Mouse (Mus musculus) lung, postnatal 0 days (tissue): ENCODE measurements at regions not wholly inside any gene's neighbourhood (a gene's known extent, or its start where the extent isn't known, plus 50 kb on each side); places are given as distances from the start of the nearest gene placed in this dataset.

Experiments
- ATAC-seq: fragments of 200-750 bp; cut with Nextera tagmentation; 2 replicates; pipeline ENCODE4 v1.8.0; 2017; ENCODE audit warnings: moderate library complexity
- DNase-seq: peaks from one replicate; pipeline ENCODE4 v3.0.0-alpha.2; 2016; ENCODE audit warnings: low spot score
- H3K27ac ChIP-seq: fragments of 300-500 bp; sonication (generic); 2 replicates; pipeline ENCODE4 v1.5.1; 2014; ENCODE audit warnings: antibody characterized with exemption, mild to moderate bottlenecking, low read length, mixed read lengths
- H3K27me3 ChIP-seq: fragments of 300-500 bp; sonication (generic); replicated peaks from 2 replicates; pipeline ENCODE4 v1.6.1; 2014; ENCODE audit warnings: low read length, mixed read lengths; ENCODE audit not compliant: insufficient read depth
- H3K36me3 ChIP-seq: fragments of 300-500 bp; sonication (generic); 2 replicates; pipeline ENCODE4 v1.6.1; 2014; ENCODE audit warnings: low read length, mixed read lengths; ENCODE audit not compliant: insufficient read depth
- H3K4me1 ChIP-seq: fragments of 300-500 bp; sonication (generic); 2 replicates; pipeline ENCODE4 v1.6.1; 2014; ENCODE audit warnings: antibody characterized with exemption, low read depth, low read length, mixed read lengths; ENCODE audit not compliant: insufficient read depth
- H3K4me2 ChIP-seq: fragments of 300-500 bp; sonication (generic); replicated peaks from 2 replicates; pipeline ENCODE4 v1.6.1; 2014; ENCODE audit warnings: low read depth, mild to moderate bottlenecking, low read length, moderate library complexity, mixed read lengths
- H3K4me3 ChIP-seq: fragments of 300-500 bp; sonication (generic); 2 replicates; pipeline ENCODE4 v1.5.1; 2014; ENCODE audit warnings: low read depth, low read length
- H3K9ac ChIP-seq: fragments of 300-500 bp; sonication (generic); replicated peaks from 2 replicates; pipeline ENCODE4 v1.6.1; 2014; ENCODE audit warnings: low read depth, mild to moderate bottlenecking
- H3K9me3 ChIP-seq: fragments of 300-500 bp; sonication (generic); 2 replicates; pipeline ENCODE4 v1.6.1; 2016; ENCODE audit warnings: low read length, mixed read lengths
- CTCF ChIP-seq: IDR thresholded peaks from 2 replicates; pipeline ENCODE4 v1.5.1; 2016; ENCODE audit warnings: antibody characterized with exemption, mild to moderate bottlenecking
- EP300 ChIP-seq: IDR thresholded peaks from 2 replicates; pipeline ENCODE4 v1.6.1; 2016; ENCODE audit warnings: antibody characterized with exemption, mild to moderate bottlenecking, control low read depth
- WGBS: fragments of 180-500 bp; shearing (Covaris S2); extraction: QIAGEN DNeasy Blood & Tissue Kit; methylation state at CpG from one replicate; pipeline ENCODE4 v1.1.7; 2014; 5-methylcytosine and 5-hydroxymethylcytosine counted together

GRCm38 (mm10) chr9:46672050-46672449, 326.5 kb upstream of the Gm4791 start:
- WGBS: 19% methylated on average over 3 of the region's 3 CpGs
- no peaks in the 10 kb centered on the region for H3K27me3 ChIP-seq
- no peak for DNase-seq

DNA sequence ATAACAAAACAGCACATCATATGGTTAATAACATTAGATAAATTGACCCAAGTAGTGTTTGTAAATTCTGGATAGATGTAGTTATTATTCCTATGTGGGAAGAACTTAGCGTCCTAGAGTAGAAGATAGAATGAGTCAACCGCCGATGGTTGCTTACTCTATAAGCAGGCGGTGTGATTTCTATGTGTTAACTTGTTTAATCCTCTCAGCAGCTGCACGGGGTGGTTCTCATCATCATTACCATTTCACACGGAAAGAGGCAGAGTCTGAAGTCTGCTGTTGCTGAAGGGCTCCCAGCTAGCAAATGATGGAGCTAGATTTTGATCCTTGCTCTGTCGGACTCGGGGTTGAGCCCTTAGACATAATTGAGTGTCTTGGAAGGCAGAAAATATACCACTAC, 334.6 kb upstream of the 4931429L15Rik start:
- Histone ChIP-seq H3K9ac (no peak overlapping the region), H3K27me3 (no peaks in the 10 kb centered on the region), H3K27ac (no peak overlapping the region), H3K4me2 (no peak overlapping the region), H3K9me3 (no peaks in the 10 kb centered on the region), H3K4me1 (no peaks in the 10 kb centered on the region), H3K4me3 (no peak overlapping the region), H3K36me3 (no peaks in the 10 kb centered on the region)
- ATAC-seq (no peak), DNase-seq (no peak)
- WGBS: 79% methylated on average over 8 of the region's 8 CpGs
- TF ChIP-seq CTCF: no peak
- no peak for TF ChIP-seq EP300

More at GRCm38 (mm10) chr9:46672050-46672449, 326.5 kb upstream of the Gm4791 start:
- Histone ChIP-seq H3K9ac (no peak overlapping the region), H3K27ac (no peak overlapping the region), H3K4me2 (no peak overlapping the region), H3K9me3 (no peaks in the 10 kb centered on the region), H3K4me3 (no peak overlapping the region), H3K36me3 (no peaks in the 10 kb centered on the region), H3K4me1 (no peaks in the 10 kb centered on the region)
- no peak for ATAC-seq
- TF ChIP-seq CTCF (no peak), EP300 (no peak)

DNA sequence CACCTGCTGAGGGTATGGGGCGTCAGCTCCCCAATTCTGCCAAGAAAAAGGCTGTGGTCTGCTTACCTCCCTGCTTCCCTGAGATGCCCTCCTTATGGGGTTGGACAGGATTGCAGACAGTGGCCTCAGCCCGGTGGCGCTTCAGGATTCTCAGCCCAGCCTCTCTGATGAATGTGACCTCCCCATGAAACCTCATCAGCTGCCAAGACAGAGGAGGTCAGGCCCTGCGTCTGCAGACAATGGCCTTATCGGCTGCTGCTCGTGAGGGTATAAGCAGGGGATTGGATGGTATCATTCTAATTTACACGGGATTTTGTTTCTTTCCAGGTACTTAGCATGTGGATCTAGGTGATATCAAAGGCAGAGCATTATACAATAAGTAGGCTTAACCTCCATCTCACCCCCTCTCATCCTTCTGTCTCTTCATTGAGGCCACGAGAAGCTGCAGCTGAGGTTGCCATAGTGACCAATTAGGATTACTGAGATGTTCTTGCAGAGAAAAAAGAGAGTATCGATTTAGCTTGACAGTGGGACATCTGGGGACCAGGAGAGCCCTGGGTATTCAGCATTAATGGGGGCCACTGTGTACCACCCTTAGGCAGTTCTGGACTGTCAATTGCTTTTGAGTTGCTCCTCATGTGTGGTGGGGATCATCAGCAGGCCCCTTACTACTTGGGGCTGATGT, 327.6 kb upstream of the 4931429L15Rik start:
- Histone ChIP-seq H3K27ac (no peak overlapping the region), H3K4me3 (no peak overlapping the region), H3K9me3 (no peaks in the 10 kb centered on the region), H3K36me3 (no peaks in the 10 kb centered on the region), H3K4me2 (no peak overlapping the region), H3K27me3 (no peaks in the 10 kb centered on the region), H3K9ac (no peak overlapping the region), H3K4me1 (no peaks in the 10 kb centered on the region)
- TF ChIP-seq EP300 (no peak), CTCF (no peak)
- DNase-seq (no peak), ATAC-seq (no peak)
- WGBS: 59% methylated on average over 9 of the region's 9 CpGs

DNA sequence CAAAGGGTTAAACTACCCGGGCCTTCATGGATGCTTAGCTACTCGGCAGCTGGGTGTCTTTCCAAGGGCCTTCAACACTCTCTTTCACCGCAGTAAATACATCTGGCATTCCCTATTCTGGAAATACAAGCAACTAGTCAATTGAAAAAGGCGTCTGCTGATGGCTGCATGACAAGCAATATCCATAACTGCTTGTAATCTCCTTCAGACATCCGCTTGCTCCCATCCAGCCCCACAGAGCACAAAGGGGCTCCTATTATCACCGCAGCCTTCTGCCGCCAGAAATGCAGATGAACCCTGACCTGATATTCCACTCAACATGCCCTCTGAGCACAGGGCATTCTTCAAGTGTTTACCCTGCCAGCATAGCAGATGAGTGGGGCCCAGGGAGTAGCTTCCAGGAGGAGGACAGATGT, 325.7 kb upstream of the 4931429L15Rik start:
- WGBS: 15% methylated on average over 7 of the region's 7 CpGs
- no peak for DNase-seq
- no peak overlapping the region for H3K4me2 ChIP-seq

DNA sequence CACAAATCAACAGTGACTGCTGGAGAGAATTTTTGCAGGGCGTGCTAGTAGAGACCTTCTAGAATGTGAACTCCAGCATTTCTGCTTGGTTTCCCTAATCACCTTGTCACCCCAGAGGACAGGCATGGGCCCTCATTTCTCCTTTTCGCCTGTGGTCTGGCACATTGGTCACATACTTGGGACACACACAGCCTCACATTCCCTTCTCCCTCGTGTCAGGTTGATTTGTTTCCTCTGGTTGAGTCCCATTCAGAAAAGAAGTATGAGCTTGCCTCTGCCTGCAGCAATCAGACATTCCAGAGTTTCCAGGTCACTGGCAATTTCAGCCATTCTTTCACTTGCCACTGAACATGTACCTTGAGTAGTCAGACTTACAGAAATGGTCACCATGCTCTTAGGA, 323.8 kb upstream of the 4931429L15Rik start:
- ATAC-seq (no peak), DNase-seq (no peak)
- H3K4me2 ChIP-seq: no peak overlapping the region
- no peaks in the 10 kb centered on the region for H3K9me3 ChIP-seq
- no peak overlapping the region for H3K4me3 ChIP-seq
- no peaks in the 10 kb centered on the region for H3K4me1 ChIP-seq
- H3K27ac ChIP-seq: no peak overlapping the region
- TF ChIP-seq CTCF (no peak), EP300 (no peak)
- H3K36me3 ChIP-seq: no peaks in the 10 kb centered on the region
- no peaks in the 10 kb centered on the region for H3K27me3 ChIP-seq
- no peak overlapping the region for H3K9ac ChIP-seq
- 63% methylated on average over 3 of the region's 3 CpGs for WGBS

More for the DNA sequence above, 325.7 kb upstream of the 4931429L15Rik start:
- TF ChIP-seq EP300 (no peak), CTCF (no peak)
- no peak overlapping the region for H3K4me3 ChIP-seq
- no peak for ATAC-seq
- H3K9ac ChIP-seq: no peak overlapping the region
- H3K36me3 ChIP-seq: no peaks in the 10 kb centered on the region
- no peaks in the 10 kb centered on the region for H3K27me3 ChIP-seq
- no peaks in the 10 kb centered on the region for H3K9me3 ChIP-seq
- H3K4me1 ChIP-seq: no peaks in the 10 kb centered on the region
- no peak overlapping the region for H3K27ac ChIP-seq

DNA sequence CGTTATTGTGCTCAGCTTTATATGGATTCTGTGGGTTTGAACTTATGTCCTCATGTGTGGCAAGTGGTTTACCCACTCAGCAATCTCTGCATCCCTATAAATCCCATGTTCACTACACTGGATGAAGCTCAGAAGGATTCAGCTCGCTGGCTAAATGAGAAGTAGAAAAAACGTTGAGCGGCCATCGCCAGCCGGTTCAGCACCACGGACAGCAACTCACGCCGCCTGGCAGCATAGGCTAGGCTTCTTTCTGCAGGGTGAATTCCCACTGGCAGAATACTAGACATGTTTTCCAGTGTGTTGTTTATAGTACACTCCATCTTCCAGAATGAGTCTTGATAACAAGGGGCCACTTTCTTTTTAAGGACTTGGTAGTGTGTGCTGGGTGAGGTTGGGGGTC, 322.9 kb upstream of the 4931429L15Rik start:
- no peaks in the 10 kb centered on the region for H3K4me1 ChIP-seq
- no peak overlapping the region for H3K27ac ChIP-seq
- peak; percentile 64 for DNase-seq
- no peaks in the 10 kb centered on the region for H3K27me3 ChIP-seq
- H3K9me3 ChIP-seq: no peaks in the 10 kb centered on the region
- 3% methylated on average over 9 of the region's 9 CpGs for WGBS
- TF ChIP-seq EP300 (no peak), CTCF (no peak)
- no peaks in the 10 kb centered on the region for H3K36me3 ChIP-seq
- H3K9ac ChIP-seq: no peak overlapping the region
- H3K4me2 ChIP-seq: no peak overlapping the region
- ATAC-seq: no peak
- no peak overlapping the region for H3K4me3 ChIP-seq
